Mouse (Mus musculus): Measurements from ENCODE around the gene Gfi1.

Gfi1 gene

DNA sequence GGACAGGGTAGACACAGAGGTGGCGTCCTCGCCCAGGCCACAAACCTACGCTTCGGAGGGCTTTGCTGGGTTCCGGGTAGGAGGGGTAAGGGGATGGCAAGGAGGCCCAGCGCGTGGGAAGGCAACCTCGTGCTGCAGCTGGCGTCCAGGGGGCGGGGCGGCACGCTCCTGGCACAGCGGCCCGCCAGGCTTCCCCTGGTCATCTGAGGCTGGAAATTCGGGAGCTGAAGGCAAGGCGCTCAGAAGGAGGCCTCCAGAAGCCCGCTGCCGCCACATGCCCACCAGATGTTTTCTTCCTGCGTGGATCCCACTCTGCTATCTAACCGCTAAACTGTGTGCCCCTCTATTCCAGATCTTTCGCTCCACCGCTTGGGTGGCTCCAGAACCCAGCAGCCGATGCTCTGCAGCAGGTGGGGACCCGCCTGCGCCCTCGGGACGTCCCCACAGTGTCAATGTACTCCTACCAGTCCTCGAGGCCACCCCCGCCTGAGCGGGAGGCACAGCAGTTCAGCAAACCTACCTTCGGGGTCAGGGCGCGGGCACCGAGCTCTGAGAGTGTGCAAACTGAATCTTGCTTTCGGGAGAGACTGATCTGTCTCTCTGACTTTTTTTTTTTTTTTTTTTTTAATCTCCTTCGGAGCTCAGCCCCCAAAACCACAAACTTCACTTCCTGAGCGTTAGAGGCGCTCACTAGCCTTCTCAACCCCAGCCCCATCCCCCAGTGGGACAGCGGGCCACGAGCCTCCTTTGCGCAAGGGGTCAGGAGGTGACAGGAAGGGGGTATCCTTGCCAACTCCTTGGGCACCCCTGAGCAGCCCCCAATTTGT lies at the start of gene Gfi1:
Gene Gfi1 (minus strand): TSS at position 602 of the 827 bp plus-strand sequence.
- DNase-seq (ENCODE audit: extremely low spot score, low spot score) = peak; percentile 64

DNA sequence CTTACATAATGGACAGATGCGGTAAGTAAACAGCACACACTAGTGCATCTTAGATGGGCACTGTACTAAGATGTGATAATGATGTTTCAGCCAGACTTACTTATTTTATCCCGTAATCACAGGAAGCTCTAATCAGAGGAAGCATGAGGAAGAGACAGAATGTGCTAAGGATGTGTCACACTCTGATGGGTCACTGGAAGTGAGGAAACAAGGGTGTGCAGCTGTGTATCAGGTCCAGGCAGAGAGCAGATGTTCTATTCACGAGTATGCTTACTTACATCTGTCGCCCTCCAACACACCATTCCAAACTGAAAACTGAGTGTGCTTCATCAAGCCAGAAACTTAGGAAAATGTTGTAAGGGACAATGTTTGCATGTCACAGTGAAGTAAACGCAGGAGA lies 46.2 kb upstream of the Gfi1 start:
- DNase-seq (ENCODE audit: extremely low spot score, low spot score) = no peak

- no peak for DNase-seq (ENCODE audit: extremely low spot score, low spot score)
These were observed 42.4 kb upstream of the Gfi1 start for GRCm38 (mm10) chr5:107768224-107768623.

GRCm38 (mm10) chr5:107765946-107766345 lies 40.1 kb upstream of the Gfi1 start:
- no peak for DNase-seq (ENCODE audit: extremely low spot score, low spot score)

GRCm38 (mm10) chr5:107764486-107764885 lies 38.6 kb upstream of the Gfi1 start:
- no peak for DNase-seq (ENCODE audit: extremely low spot score, low spot score)

GRCm38 (mm10) chr5:107763674-107764073 lies 37.8 kb upstream of the Gfi1 start:
- DNase-seq (ENCODE audit: extremely low spot score, low spot score) = no peak

DNA sequence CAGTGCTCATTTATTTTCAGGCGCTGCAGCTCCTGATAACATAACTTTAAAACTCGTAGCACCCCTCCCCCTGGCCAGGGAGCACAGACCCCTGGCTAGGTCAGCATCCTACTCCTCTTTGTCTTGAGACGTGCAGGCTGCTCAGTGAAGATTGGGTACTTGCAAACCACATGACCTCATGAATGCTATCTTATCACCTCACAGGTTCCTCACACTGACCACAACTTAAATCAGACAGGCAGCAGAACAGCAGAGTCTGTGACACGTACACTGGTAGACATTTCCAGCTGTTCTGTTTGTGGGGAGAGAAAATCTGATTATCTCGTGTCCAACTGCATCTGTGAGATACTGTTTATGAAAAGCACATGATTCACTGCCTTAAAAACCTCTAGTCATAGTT lies 33.3 kb upstream of the Gfi1 start:
- no peak for DNase-seq (ENCODE audit: extremely low spot score, low spot score)

- no peak for DNase-seq (ENCODE audit: extremely low spot score, low spot score)
These were observed 30.2 kb upstream of the Gfi1 start for GRCm38 (mm10) chr5:107756072-107756471.

DNA sequence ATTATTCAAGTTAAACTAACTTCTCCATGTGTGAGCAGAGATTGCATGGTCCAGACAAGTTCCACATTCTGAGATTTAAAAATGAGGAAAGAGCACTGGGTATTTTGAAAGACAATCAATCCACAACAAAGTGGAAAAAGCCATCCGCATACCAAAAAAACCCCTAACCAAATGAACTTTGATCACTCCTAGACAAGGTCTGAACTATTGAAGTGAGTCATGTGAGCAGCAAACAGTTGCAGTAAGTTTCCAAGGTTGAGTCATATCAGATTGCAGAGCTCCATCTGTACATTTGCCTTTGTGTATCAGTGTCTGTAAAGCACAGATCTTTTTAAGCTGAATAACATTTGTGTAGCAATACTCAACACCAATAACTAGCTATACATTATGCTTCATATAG lies 28.9 kb upstream of the Gfi1 start:
- DNase-seq (ENCODE audit: extremely low spot score, low spot score) = no peak

DNA sequence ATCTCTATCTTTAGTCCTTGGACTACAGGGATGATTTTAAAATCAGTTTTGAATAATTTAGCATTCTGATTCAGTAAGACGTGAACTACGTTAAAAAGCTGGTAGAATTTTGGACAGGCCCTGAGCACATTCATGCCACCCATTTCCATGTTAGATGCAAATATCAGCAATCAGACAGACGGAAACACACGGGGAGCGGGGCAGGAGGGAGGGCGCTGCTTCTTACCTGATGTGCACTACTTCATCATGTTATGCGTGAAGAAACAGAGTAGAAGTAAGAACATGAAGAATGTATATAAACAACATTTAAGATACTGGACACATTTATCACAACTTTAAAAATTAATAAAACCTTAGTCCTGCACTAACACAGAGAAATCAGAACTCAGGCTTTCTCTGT lies 27.8 kb upstream of the Gfi1 start:
- DNase-seq (ENCODE audit: extremely low spot score, low spot score) = no peak

GRCm38 (mm10) chr5:107749229-107749916 lies 23.5 kb upstream of the Gfi1 start:
- no peak for DNase-seq (ENCODE audit: extremely low spot score, low spot score)

DNA sequence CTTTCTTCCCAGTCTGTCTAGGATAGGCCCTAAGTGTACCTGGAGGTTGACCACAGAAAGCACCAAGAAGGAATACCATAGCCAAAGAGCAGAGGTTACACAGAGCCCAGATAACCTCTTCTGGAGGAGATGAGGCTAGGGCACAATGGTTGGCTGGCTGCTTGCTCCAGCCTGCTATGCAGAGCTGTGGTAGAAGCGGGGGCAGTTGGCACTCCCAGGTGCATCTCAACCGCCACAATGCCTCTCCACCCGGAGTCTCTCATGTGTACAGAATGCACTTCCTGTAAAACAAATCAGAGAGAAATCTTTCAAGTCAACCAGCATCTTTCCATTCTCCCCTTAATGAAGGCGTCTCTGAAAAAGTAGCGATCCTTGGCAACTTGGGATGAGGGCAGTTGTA lies 13.2 kb upstream of the Gfi1 start:
- DNase-seq (ENCODE audit: extremely low spot score, low spot score) = no peak

GRCm38 (mm10) chr5:107738296-107738695 lies 12.5 kb upstream of the Gfi1 start:
- DNase-seq (ENCODE audit: extremely low spot score, low spot score) = no peak

DNA sequence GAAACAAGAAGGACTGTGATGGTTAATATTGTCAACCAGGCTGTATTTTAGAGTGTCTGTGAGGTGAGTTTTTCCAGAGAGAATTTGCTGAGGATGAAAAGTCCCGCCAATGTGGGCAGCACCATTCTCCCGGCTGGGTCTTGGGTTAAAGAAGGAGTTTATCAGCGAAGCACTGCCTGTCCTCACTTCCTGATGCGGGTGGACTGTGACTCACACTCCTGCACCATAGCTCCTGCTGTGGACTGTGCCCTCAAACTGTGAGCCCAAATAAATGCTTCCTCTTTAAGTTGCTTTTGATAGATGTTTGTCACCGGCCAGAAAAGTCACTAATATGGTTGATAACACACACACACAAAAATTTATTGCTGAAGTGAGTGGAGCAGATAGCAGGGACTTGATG lies 10.3 kb upstream of the Gfi1 start:
- DNase-seq (ENCODE audit: extremely low spot score, low spot score) = no peak

GRCm38 (mm10) chr5:107731844-107732243 lies 6.0 kb upstream of the Gfi1 start:
- DNase-seq (ENCODE audit: extremely low spot score, low spot score) = no peak

GRCm38 (mm10) chr5:107731408-107731807 lies 5.6 kb upstream of the Gfi1 start:
- no peak for DNase-seq (ENCODE audit: extremely low spot score, low spot score)

- DNase-seq (ENCODE audit: extremely low spot score, low spot score) = no peak
These were observed 1.2 kb upstream of the Gfi1 start for GRCm38 (mm10) chr5:107727007-107727402.

- peak; percentile 65 for DNase-seq (ENCODE audit: extremely low spot score, low spot score)
These were observed 608 bp upstream of the Gfi1 start for GRCm38 (mm10) chr5:107726281-107727006.

DNA sequence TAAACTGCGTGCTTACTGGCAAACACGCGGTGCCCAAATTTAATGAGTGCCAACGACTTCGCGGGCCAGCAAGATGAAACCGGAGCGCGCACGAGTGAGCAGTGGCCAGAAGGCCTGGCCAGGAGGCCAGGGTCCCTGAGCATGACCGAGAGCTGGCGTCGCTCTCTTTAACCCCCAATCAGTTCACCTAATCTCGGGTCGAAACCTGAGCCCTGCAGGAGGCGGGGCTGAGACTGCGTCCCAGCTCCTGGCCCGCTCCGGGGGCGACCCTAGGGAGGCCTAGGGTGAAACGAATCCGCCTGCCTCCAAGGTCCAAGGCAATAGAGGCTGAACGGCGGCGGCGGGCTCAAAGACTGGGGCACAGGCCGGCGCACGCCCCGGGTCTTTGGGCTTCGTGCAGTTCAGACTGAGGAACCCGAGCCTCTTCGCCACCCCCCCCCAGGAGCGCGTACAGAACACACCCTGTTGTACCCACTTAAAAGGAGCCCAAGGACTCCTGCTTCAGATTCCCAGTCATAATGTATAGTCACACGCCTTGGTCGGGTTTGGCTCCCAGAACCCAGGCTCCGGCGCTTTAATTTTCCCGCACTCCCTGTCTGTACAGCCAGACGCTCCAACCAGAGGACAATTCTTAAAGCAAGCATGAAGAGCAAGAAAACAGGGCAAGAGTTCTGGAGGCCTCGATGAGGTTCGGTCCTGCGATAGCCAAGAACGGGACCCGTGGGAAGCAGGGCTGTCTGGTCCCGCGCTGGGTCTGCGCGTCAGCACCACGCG lies 988 bp downstream of the Gfi1 start:
- DNase-seq (ENCODE audit: extremely low spot score, low spot score) = peak; percentile 74

GRCm38 (mm10) chr5:107723541-107724511 lies 2.0 kb downstream of the Gfi1 start:
- DNase-seq (ENCODE audit: extremely low spot score, low spot score) = peak; percentile 58

All from neural tube, embryonic 10.5 days (tissue).